Mouse (Mus musculus) T-helper 2 cell (primary cell): ENCODE results near the gene Gm2832.
"Not testable (repeated sequence)": the region's sequence is repeated elsewhere in the genome, so short reads cannot be mapped to it uniquely, and the experiment has no call there.

Experiments
- in situ Hi-C: fragments of 300-600 bp; cut with MboI, MseI; formaldehyde crosslinking; loops from one replicate; pipeline ENCODE4 v1.15.1; 2025; ENCODE audit warnings: high pct_unique_total_duplicates

Gene Gm2832

DNA sequence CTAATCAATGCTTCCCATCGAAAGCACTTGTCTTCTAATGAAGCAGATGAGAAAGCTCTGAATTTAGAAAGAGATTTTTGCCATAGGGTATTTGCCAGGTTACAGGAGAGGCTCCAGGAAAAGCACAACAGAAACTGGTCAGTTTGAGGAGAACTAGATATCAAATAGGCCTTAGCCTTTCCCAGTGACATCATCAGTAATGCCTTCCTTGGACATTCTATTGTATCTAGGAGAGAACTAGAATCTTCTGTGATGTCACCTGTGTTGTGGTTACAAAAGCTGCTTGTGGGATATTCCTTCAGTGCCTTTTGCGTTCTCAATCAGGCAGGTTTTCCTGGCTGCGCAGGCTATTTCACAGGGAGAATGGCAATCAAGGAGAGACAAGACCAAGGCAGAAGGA lies at the start of gene Gm2832:
Gm2832 (plus strand) TSS at position 301 of the 400 bp plus-strand sequence.
- in situ Hi-C loops, result not testable (repeated sequence)

GRCm38 (mm10) chr14:41263296-41263695 lies 15.3 kb upstream of the Gm2832 start:
- in situ Hi-C loops, result not testable (repeated sequence)

- in situ Hi-C loops, result not testable (repeated sequence)
These were observed 14.5 kb upstream of the Gm2832 start for GRCm38 (mm10) chr14:41263853-41264755.

GRCm38 (mm10) chr14:41264756-41265566 lies 13.6 kb upstream of the Gm2832 start:
- in situ Hi-C loops, result not testable (repeated sequence)

GRCm38 (mm10) chr14:41285965-41286364 lies 7.4 kb downstream of the Gm2832 start:
- in situ Hi-C loops, result not testable (repeated sequence)
